Mouse (Mus musculus): ENCODE data around the gene Kdsr.

The Kdsr gene

DNA sequence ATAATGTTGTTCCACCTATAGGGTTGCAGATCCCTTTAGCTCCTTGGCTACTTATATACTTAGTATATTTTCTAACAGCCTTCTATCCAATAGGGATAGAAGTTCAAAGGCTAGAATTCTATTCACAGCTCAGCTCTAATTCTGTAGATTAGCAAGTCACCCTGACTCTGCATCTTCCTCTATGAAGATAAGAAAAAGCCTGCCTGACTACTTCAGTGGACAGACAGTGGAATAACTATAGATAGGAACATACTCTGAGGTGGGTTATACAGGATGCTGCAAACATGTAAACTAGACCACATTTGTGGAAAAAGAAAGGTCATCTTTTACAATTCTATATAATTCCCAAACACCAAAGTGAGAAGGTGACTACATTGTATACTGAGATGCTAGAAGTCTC, 66.9 kb downstream of the Kdsr start:
- DNase-seq = no peak

- no peak for DNase-seq
These were observed 68.6 kb downstream of the Kdsr start for GRCm38 (mm10) chr1:106690887-106691286.

DNA sequence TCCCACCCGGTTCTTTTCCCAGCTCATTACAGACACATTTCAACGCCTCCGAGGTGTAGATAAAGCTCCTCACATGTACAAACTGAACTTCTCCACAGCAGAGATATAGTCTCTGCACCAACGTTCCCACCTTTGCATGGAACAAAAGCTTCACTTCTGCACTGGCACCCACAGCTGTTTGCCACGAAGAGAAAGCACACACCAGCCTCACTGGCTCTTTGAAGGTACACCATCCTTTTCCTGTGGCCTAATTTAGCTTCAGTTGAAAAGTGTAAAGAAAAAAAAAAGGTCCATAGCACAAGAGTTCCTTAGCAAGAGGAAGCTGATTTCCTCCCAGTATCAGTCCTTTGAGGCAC, 71.4 kb downstream of the Kdsr start:
- DNase-seq = no peak

DNA sequence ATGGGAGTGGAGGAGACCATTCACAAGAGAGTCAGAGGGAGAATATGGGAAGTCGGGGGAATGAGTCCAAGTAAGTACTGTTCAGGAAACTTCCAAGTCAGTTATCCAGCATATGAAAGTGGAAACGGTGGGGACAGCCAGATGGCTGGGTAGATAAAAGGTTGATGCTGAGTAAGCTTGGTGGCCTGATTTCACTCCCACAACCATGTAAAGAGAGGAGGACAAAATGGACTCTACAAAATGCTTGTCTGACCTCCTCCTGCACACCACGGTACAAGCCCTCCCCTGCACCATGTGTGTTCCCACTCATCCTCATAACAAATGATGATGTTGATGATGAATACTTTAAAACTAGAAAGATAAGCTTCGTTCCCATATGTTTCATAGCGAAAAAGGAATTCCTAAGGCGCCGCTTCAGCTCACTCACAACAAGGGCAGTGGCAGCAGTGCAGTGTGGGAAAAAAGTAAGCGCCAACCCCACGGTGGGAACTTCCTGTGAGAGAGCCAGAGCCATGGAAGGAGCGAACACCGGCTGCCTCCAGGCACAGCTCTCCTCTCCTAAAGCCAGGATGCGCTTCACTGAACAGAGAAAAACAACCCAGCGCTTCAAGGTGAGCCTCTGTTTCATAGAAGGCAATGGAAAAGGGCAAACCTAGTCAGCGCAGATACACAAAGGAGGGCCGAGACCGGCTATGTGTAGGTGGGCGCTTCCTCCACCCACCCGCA, 71.9 kb downstream of the Kdsr start:
- DNase-seq = no peak

- DNase-seq = no peak
These were observed 73.8 kb downstream of the Kdsr start for GRCm38 (mm10) chr1:106685702-106686101.

DNA sequence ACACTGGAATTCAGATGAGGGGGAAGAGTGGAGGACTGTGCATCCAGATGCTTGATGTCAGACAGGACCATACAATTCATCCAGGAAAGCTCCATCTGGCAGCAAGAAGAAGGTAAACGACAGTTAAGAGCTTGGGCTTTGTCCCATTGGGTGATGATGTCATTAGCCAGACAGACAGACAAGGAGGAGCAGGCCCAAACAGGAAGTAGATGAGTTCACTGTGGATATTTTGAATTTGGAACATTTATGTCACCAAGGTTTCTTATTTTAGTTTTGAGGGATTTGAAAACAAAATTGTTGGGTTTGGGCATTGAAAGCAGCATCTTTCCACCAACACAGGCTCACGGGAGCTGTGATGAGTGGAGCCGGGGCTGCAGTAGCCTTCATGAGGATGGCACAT, 75.0 kb downstream of the Kdsr start:
- no peak for DNase-seq

DNA sequence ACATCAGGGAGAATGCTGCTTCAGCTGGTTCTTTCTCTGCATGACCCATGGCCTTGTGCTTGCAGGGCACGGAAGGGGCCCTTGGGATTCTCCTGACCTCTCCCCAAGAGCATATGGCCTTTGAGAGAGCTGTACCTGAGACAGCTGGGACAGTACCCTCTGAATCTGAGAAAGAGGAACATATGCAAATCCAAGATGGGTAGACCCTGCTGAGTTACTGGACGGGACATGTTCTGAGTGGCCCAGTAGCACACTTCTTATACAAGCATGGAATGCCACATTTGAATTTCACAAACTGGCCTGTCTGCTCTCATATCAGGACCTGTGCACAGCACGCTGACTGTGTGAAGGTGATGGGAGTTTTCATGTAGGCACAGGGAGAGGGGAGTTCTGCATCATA, 76.7 kb downstream of the Kdsr start:
- no peak for DNase-seq

DNA sequence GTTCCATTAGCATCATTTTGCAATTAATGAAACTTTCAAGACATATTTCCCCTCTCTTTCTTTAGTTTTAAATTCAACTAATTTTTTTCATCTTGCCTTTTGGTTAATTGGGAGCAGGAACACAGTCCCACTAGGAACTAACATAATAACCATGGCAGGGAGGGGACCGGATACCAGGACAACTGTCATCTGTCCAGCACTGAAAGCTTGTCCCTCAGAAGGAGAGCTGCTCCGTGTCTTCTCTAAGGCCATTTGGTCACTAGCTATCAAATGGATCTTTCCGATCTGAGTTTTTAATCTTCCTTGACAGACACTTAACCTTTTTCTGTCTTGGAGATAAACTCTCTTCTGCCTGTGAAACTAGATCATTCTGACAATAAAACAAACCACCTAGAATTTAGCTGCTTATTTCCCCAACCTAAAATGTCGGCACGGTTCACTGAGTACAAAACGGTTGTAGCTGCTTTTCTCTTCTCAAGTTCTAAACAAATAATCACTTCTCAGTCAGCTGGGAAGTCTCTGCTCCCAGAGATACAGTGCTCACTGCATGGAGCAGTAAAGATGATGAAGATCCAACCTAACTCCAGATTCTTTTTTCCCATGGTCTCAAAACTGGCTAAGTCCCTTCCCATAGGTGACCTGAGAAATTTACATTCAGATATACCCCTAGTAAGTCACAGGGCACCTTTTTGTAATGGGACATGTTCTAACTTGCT, 79.6 kb downstream of the Kdsr start:
- no peak for DNase-seq

DNA sequence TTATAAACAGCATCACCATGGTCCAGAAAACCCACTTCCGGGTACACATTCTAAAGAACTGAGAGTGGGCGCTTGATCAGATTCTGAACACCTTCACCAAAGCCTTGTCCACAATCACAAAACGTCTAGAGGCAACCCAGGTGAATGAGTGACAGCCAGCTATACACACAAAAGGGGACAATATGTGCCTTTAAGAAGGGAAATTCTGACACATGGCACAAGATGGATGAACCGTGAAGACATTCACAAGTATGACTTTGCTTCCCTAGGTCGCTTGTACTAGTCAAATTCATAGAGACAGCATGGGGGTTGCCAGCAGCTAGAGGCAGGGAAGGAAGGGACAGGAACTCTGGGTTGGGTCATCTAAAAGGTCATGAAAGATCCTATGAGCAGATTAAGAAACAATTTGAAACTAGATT, 81.5 kb downstream of the Kdsr start:
- DNase-seq = no peak
